Mouse (Mus musculus): ENCODE measurements around the gene Stk39. TPM values are rescaled to one million over a fixed set of nuclear protein-coding genes. Genes with fewer than 3 reads are reported as not detected.

Gene Stk39
- polyA plus RNA-seq, 1 experiment from 2014 or later = 46.5 TPM

DNA sequence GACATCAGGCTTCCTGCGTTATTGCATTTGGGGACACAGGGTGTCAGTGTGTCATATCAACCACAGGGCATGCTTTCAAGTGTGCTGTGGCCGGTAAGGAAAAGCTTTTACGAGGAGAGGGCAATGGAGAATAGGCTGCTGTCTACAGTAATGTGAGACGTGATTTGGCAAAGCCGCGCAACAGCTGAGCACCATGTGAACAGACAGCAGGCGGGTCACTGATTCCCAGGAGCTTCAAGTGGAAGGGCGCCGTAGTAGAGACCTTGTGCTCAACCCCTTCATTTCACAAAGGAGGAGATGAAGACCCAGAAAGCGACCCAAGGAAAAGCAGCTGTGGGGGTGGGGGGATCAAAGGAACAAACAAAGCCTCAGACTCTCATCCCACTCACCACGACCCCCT, 156.8 kb downstream of the Stk39 start:
- Histone ChIP-seq H3K27me3 (replicated peaks) (no peaks in the 10 kb centered on the region), H3K9me3 (no peaks in the 10 kb centered on the region), H3K36me3 (no peaks in the 10 kb centered on the region), H3K4me1 (0 out of 2 replicates have a peak, but pooled peaks cover 5% of the 10 kb centered on the region), H3K9ac (no peak overlapping the region), H3K27ac (no peak overlapping the region), H3K4me2 (replicated peaks) (no peak overlapping the region), H3K4me3 (no peak overlapping the region)
- ATAC-seq (ENCODE audit: low FRiP score, low read depth) = no peak
- 74% methylated on average over 11 of the region's 11 CpGs for WGBS

- H3K27me3 ChIP-seq (replicated peaks) = no peaks in the 10 kb centered on the region
- 92% methylated on average over 3 of the region's 3 CpGs for WGBS
- no peak overlapping the region for H3K9ac ChIP-seq
- no peak overlapping the region for H3K4me2 ChIP-seq (replicated peaks)
- no peak for ATAC-seq (ENCODE audit: low FRiP score, low read depth)
- no peaks in the 10 kb centered on the region for H3K9me3 ChIP-seq
- no peak overlapping the region for H3K27ac ChIP-seq
- peaks cover 12% of the 10 kb centered on the region for H3K36me3 ChIP-seq
- no peak overlapping the region for H3K4me3 ChIP-seq
- H3K4me1 ChIP-seq = no peaks in the 10 kb centered on the region
Measured at GRCm38 (mm10) chr2:68310121-68310520, 161.9 kb downstream of the Stk39 start.

DNA sequence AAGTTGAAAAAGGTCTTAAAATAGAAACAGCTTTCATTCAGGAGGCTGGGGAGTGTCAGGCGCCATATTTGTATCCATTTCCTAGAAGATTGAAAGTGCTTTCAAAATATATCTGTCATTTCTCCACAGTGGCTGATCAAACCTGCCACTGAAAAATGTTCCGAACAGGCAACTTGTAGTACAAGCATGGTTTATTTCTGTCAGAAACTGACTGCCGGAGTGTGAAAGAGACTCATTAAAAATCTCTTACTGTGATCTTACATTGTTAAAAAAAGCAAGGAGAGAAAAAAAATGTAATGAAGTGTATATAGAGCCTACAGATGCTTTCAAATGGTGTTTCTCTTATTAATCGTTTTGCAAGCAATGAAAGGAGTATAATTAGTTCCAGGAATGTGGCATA, 165.5 kb downstream of the Stk39 start:
- peaks cover 6% of the 10 kb centered on the region for H3K4me1 ChIP-seq
- 87% methylated on average over 4 of the region's 4 CpGs for WGBS
- no peaks in the 10 kb centered on the region for H3K27me3 ChIP-seq (replicated peaks)
- H3K9me3 ChIP-seq = no peaks in the 10 kb centered on the region
- no peak overlapping the region for H3K9ac ChIP-seq
- H3K4me2 ChIP-seq (replicated peaks) = no peak overlapping the region
- no peak overlapping the region for H3K4me3 ChIP-seq
- no peak overlapping the region for H3K27ac ChIP-seq
- no peak for ATAC-seq (ENCODE audit: low FRiP score, low read depth)
- peaks cover 19% of the 10 kb centered on the region for H3K36me3 ChIP-seq

GRCm38 (mm10) chr2:68304771-68305460, 167.2 kb downstream of the Stk39 start:
- 91% methylated on average over 6 of the region's 6 CpGs for WGBS
- ATAC-seq (ENCODE audit: low FRiP score, low read depth) = no peak
- Histone ChIP-seq H3K4me1 (peaks cover 6% of the 10 kb centered on the region), H3K36me3 (peaks cover 19% of the 10 kb centered on the region), H3K9me3 (no peaks in the 10 kb centered on the region), H3K4me3 (no peak overlapping the region), H3K4me2 (replicated peaks) (no peak overlapping the region), H3K27me3 (replicated peaks) (no peaks in the 10 kb centered on the region), H3K27ac (no peak overlapping the region), H3K9ac (no peak overlapping the region)

DNA sequence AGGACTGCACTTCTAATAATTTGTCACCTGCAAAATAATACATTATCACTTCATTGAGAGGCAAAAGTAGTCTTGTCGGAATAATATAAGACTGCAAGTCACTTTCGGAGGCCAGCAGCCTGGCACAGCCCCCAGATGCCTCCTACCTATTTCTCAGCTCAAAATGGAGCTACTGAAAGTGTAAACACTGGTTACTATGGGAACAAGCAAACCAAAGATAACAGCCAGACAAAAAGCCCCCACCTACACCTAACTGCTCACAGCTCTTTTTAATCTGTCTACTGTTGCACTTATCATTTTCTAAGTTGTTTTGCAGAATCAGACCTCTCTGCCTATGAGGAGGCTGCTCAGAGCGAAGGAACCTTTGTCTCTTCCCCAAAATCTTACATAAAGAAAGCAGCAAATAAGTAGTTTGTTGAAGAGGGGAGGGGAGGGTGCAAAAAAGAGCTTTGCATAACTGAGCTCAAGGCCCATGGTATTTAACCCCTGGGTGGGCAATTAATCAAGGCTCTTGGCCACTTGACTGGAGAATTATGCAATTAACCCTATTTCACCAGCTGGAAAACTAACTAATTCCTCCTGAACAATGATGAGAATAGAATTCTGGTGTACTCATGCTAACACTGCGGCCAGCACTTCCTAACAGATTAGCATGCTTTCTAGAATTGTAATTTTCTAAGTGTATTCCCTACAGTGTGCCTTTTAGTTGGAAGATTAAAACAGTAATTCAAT, 170.1 kb downstream of the Stk39 start:
- H3K36me3 ChIP-seq = peaks cover 19% of the 10 kb centered on the region
- no peak overlapping the region for H3K4me3 ChIP-seq
- H3K9me3 ChIP-seq = no peaks in the 10 kb centered on the region
- WGBS = 65% methylated on average over 4 of the region's 4 CpGs
- no peaks in the 10 kb centered on the region for H3K27me3 ChIP-seq (replicated peaks)
- peaks cover 6% of the 10 kb centered on the region for H3K4me1 ChIP-seq
- ATAC-seq (ENCODE audit: low FRiP score, low read depth) = no peak
- H3K9ac ChIP-seq = no peak overlapping the region
- no peak overlapping the region for H3K27ac ChIP-seq
- H3K4me2 ChIP-seq (replicated peaks) = no peak overlapping the region

- Histone ChIP-seq H3K4me2 (replicated peaks) (no peak overlapping the region), H3K4me1 (peaks cover 7% of the 10 kb centered on the region), H3K27me3 (replicated peaks) (no peaks in the 10 kb centered on the region), H3K9ac (no peak overlapping the region), H3K4me3 (no peak overlapping the region), H3K36me3 (no peaks in the 10 kb centered on the region), H3K9me3 (no peaks in the 10 kb centered on the region), H3K27ac (no peak overlapping the region)
- WGBS = 94% methylated on average over 3 of the region's 3 CpGs
- ATAC-seq (ENCODE audit: low FRiP score, low read depth) = no peak
Measured at GRCm38 (mm10) chr2:68298356-68298755, 173.7 kb downstream of the Stk39 start.

- no peak overlapping the region for H3K4me3 ChIP-seq
- 98% methylated on average over 2 of the region's 2 CpGs for WGBS
- H3K9ac ChIP-seq = no peak overlapping the region
- H3K4me1 ChIP-seq = peaks cover 11% of the 10 kb centered on the region
- no peak for ATAC-seq (ENCODE audit: low FRiP score, low read depth)
- H3K27me3 ChIP-seq (replicated peaks) = no peaks in the 10 kb centered on the region
- no peaks in the 10 kb centered on the region for H3K9me3 ChIP-seq
- H3K4me2 ChIP-seq (replicated peaks) = no peak overlapping the region
- H3K27ac ChIP-seq = no peak overlapping the region
- H3K36me3 ChIP-seq = no peaks in the 10 kb centered on the region
Measured at GRCm38 (mm10) chr2:68297955-68298354, 174.1 kb downstream of the Stk39 start.

DNA sequence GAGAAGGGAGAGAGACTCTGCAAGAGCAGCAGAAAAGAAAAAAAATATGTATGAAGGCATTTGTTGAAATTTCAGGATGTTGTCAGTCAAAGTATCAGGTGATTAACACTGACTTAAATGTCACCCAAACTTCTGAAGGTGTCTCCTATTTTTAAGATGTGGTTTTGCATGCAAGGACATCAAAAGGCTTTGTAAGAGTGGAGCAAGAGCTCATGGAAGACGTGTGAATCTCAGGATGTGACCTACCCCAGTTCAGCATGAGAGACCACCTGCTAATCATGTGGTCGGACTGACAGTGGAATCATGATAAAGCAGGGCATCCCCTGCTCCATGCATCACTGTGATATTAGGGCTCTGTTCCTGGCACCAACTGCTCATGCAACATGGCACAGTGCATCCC, 175.3 kb downstream of the Stk39 start:
- WGBS = 85% methylated on average over 2 of the region's 2 CpGs
- H3K9me3 ChIP-seq = no peaks in the 10 kb centered on the region
- no peaks in the 10 kb centered on the region for H3K27me3 ChIP-seq (replicated peaks)
- no peak for ATAC-seq (ENCODE audit: low FRiP score, low read depth)
- H3K4me3 ChIP-seq = no peak overlapping the region
- H3K4me2 ChIP-seq (replicated peaks) = no peak overlapping the region
- no peaks in the 10 kb centered on the region for H3K36me3 ChIP-seq
- no peak overlapping the region for H3K27ac ChIP-seq
- no peak overlapping the region for H3K9ac ChIP-seq
- peaks cover 10% of the 10 kb centered on the region; the same call in 1 of the 2 replicates for H3K4me1 ChIP-seq

DNA sequence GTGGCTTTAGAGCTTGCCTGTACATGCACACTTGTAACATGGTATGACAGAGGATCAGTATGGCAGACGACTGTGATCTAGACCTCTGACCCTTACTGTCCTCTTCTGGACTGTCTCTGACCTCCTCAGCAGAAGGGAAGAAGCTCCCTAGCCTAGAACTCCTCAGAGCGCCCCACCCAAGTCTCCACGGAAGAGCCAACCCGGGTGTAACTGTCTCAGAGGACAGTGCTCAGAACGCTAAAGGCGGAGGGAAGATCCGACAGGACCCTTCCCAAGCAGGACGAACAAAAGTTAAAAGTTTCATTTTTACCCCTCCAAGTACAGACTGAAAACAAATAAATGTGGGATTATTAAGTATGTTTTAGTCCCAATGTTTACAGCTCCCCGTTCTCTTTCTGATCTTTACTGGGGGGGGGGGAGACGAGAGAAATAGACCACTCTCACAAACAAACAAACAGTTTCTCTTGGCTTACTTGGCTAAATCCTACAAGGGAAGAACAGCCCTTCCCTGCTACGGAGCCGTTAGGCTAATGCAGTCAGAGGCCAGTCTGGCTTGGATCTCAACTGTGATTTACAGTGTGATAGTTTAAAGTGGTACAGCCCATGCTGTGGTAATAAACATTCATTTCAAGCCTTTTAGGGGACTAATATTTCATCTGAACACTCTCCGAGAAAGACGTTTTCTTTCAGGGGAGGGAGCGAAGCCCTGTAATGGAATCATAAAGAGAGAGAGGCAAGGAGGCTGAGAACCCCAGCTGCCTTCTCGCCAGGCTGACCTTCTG, 179.3 kb downstream of the Stk39 start:
- Histone ChIP-seq H3K27ac (no peak overlapping the region), H3K36me3 (no peaks in the 10 kb centered on the region), H3K4me3 (no peak overlapping the region), H3K9me3 (no peaks in the 10 kb centered on the region), H3K9ac (no peak overlapping the region), H3K4me1 (peaks cover 10% of the 10 kb centered on the region; the same call in 1 of the 2 replicates), H3K4me2 (replicated peaks) (no peak overlapping the region), H3K27me3 (replicated peaks) (no peaks in the 10 kb centered on the region)
- 54% methylated on average over 16 of the region's 16 CpGs for WGBS
- peak; percentile 69; the same call in 1 of the 2 replicates for ATAC-seq (ENCODE audit: low FRiP score, low read depth)

DNA sequence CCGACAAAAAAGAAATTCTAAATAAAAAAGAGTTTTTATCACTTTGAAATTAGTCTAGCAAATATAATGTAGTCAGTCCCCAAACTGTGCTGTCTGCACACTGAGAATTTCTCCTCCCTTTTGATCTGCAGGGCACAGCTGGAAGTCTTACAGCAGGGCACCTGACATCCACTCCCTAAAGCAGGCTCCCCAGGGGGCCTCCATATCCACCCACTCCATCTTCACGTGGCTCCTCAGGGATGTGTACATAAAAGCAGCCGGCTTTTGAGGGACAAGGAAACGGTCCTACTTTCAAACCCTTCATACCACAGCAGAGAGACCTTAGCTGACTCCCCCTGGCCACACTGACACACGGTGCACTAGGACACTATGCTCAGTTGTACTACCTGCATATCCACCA, 180.2 kb downstream of the Stk39 start:
- H3K36me3 ChIP-seq = no peaks in the 10 kb centered on the region
- H3K4me1 ChIP-seq = peaks cover 10% of the 10 kb centered on the region; the same call in 1 of the 2 replicates
- H3K27ac ChIP-seq = no peak overlapping the region
- WGBS = 52% methylated on average over 5 of the region's 5 CpGs
- no peak overlapping the region for H3K4me3 ChIP-seq
- no peak for ATAC-seq (ENCODE audit: low FRiP score, low read depth)
- no peaks in the 10 kb centered on the region for H3K27me3 ChIP-seq (replicated peaks)
- no peaks in the 10 kb centered on the region for H3K9me3 ChIP-seq
- H3K4me2 ChIP-seq (replicated peaks) = no peak overlapping the region
- no peak overlapping the region for H3K9ac ChIP-seq

- no peak overlapping the region for H3K9ac ChIP-seq
- H3K36me3 ChIP-seq = no peaks in the 10 kb centered on the region
- no peak for ATAC-seq (ENCODE audit: low FRiP score, low read depth)
- no peak overlapping the region for H3K4me3 ChIP-seq
- no peaks in the 10 kb centered on the region for H3K9me3 ChIP-seq
- H3K4me1 ChIP-seq = peaks cover 10% of the 10 kb centered on the region; the same call in 1 of the 2 replicates
- 70% methylated on average over 4 of the region's 4 CpGs for WGBS
- no peak overlapping the region for H3K4me2 ChIP-seq (replicated peaks)
- no peak overlapping the region for H3K27ac ChIP-seq
- H3K27me3 ChIP-seq (replicated peaks) = no peaks in the 10 kb centered on the region
Measured at GRCm38 (mm10) chr2:68289961-68290360, 182.1 kb downstream of the Stk39 start.

GRCm38 (mm10) chr2:68289177-68289576, 182.9 kb downstream of the Stk39 start:
- Histone ChIP-seq H3K9ac (no peak overlapping the region), H3K27ac (no peak overlapping the region)
- 81% methylated on average over 10 of the region's 10 CpGs for WGBS

More at GRCm38 (mm10) chr2:68289177-68289576, 182.9 kb downstream of the Stk39 start:
- Histone ChIP-seq H3K4me1 (peaks cover 10% of the 10 kb centered on the region; the same call in 1 of the 2 replicates), H3K27me3 (replicated peaks) (no peaks in the 10 kb centered on the region), H3K4me3 (no peak overlapping the region), H3K4me2 (replicated peaks) (no peak overlapping the region), H3K9me3 (no peaks in the 10 kb centered on the region), H3K36me3 (no peaks in the 10 kb centered on the region)
- no peak for ATAC-seq (ENCODE audit: low FRiP score, low read depth)
